Mouse (Mus musculus) E14TG2a.4 (cell line): Measurements from ENCODE around the gene Clec14a.

Experiments
- CTCF ChIP-seq: conservative IDR thresholded peaks from 2 replicates; pipeline ENCODE4 v1.5.1; 2014; ENCODE audit warnings: low read length
- NANOG ChIP-seq: IDR thresholded peaks from 2 replicates; pipeline ENCODE4 v1.6.1; 2014; ENCODE audit warnings: borderline replicate concordance, low read length, mixed read lengths
- POU5F1 ChIP-seq: IDR thresholded peaks from 2 replicates; pipeline ENCODE4 v1.6.1; 2014; ENCODE audit warnings: low read length, borderline replicate concordance

GRCm38 (mm10) chr12:58232489-58232888, 36.6 kb downstream of the Clec14a start:
- no peak for TF ChIP-seq CTCF
- TF ChIP-seq NANOG = no peak
- no peak for TF ChIP-seq POU5F1
